Mouse (Mus musculus): ENCODE results near the gene Efcc1.
"Not testable (repeated sequence)": the region's sequence is repeated elsewhere in the genome, so short reads cannot be mapped to it uniquely, and the experiment has no call there.

Efcc1 gene

DNA sequence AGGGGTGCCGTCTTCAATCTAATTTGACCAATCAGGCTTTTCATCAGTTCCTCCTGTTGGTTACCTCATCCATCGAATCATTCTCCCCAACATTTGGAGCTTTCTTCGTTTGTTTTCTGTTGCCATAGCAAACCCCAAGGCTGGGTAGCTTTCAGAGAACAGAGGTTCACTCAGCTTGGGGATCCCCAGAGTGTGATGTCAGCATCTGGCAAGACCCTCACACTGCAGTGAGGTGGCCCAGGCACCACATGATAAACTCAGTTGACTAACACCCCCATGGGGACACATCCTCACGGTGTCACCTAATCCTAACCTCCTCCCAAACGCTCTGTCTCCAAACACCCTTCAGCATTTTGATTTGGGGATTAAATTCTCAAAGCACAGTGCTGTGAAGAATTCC lies 12.6 kb downstream of the Efcc1 start:
- DNase-seq (ENCODE audit: inconsistent age in 2 of 2, low spot score in 1 of 2): no peak

GRCm38 (mm10) chr6:87744632-87745031 lies 14.0 kb downstream of the Efcc1 start:
- DNase-seq (ENCODE audit: inconsistent age in 2 of 2, low spot score in 1 of 2): no peak

- DNase-seq (ENCODE audit: inconsistent age in 2 of 2, low spot score in 1 of 2): peak in 1 of 2 experiments; percentile 58
These were observed 14.6 kb downstream of the Efcc1 start for GRCm38 (mm10) chr6:87745301-87745700.

DNA sequence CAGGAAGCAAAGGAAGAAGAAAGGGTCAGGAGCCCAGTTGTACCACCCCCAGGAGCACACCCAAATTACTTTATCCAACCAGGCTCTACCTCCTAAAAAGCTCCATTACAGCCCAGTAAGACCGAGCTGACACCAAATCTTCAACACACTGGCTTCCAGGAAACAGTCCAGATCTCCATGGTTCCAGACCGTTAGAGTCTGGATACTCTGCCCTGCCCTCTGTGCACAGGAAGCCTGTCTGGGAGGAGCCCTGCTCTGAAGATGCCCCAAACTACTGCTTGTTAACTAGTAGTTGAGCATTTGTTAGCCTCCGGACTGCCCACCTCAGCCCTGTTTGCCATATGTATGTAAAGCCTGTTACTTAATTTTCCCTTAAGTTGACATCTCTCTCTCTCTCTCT lies 15.4 kb downstream of the Efcc1 start:
- DNase-seq (ENCODE audit: inconsistent age in 2 of 2, low spot score in 1 of 2): no peak

- peak in 1 of 2 experiments; percentile 27 for DNase-seq (ENCODE audit: inconsistent age in 2 of 2, low spot score in 1 of 2)
These were observed 16.2 kb downstream of the Efcc1 start for GRCm38 (mm10) chr6:87746849-87747248.

DNA sequence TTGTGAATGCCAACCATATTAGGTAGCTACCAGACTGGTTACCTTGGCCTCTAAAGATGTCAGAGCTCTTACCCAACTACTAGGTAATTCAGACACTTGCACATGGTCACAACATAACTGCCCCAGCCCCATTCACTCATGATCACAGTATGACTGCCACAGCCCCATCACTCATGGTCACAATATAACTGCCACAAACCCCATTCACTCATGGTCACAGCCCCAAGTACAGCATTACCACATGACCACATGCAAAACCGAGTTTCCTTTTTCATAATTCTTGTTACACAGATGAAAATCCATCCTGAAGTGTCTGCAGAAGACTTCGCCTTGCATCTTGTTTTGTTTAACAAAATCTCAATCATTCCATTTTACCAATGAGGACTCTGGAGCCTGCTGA lies 17.4 kb downstream of the Efcc1 start:
- DNase-seq (ENCODE audit: inconsistent age in 2 of 2, low spot score in 1 of 2): no peak

GRCm38 (mm10) chr6:87748531-87748930 lies 17.9 kb downstream of the Efcc1 start:
- DNase-seq (ENCODE audit: inconsistent age in 2 of 2, low spot score in 1 of 2): no peak

- DNase-seq (ENCODE audit: inconsistent age in 2 of 2, low spot score in 1 of 2): no peak
These were observed 19.7 kb downstream of the Efcc1 start for GRCm38 (mm10) chr6:87750184-87750910.

DNA sequence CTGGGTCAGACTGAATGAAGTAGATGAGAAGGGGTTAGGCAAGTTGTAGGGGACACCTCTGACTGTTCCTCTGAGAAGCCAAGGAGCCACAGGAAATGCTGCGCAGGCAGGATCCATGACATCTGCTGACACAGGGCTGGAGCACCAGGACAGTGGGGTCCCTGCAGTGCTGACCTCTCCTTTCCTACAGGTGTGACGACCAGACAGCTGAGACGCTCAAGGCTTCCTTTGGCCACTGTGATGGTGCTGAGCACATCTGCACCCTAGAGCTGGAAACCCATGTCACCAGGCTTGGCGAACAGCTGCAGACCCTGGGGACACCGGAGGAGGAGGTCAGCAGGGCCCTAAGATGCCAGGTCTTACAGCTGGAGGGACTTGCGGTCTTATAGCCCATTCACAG lies 20.9 kb downstream of the Efcc1 start:
- DNase-seq (ENCODE audit: inconsistent age in 2 of 2, low spot score in 1 of 2): no peak

GRCm38 (mm10) chr6:87755196-87755595 lies 24.5 kb downstream of the Efcc1 start:
- DNase-seq (ENCODE audit: inconsistent age in 2 of 2, low spot score in 1 of 2): no peak

- DNase-seq (ENCODE audit: inconsistent age in 2 of 2, low spot score in 1 of 2): no peak
These were observed 26.2 kb downstream of the Efcc1 start for GRCm38 (mm10) chr6:87756896-87757295.

DNA sequence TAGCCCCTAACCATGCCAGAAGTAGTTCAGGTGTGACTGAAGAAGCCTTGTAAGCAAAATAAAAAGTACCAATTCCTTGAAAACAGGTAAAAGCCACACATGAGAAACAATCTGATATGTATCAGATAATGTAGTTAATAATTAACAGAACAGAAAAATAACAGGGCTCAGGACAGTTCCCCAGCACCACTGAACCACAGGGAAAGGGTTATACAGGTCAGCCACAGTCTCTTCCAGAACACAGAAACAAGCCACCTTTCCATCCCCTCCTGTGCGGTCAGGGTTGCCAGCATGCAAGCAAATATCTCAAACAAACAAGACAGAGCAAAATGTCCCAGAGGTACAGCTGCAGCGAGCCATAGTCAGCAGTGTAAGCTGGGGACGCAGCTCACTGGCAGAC lies 28.7 kb downstream of the Efcc1 start:
- no peak for DNase-seq (ENCODE audit: inconsistent age in 2 of 2, low spot score in 1 of 2)

DNA sequence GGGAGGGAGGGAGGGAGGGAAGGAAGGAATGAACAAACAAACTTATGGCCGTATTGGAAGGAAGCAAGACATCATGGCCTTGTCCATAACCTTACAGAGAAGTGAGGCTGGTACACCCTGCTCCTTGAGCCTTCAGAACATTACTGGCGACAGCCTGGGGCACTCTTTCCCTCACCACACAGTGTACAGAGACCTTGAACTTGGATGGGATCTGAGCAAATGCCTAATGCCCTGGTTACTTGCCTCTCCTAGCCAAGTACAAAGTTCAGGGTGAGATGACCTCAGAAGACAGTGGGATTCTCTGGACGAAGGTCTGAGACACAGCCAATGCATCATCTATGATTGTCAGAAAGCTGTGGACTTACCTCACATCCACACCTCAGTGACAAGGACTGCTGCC lies 29.2 kb downstream of the Efcc1 start:
- DNase-seq (ENCODE audit: inconsistent age in 2 of 2, low spot score in 1 of 2): peak; percentile 34

DNA sequence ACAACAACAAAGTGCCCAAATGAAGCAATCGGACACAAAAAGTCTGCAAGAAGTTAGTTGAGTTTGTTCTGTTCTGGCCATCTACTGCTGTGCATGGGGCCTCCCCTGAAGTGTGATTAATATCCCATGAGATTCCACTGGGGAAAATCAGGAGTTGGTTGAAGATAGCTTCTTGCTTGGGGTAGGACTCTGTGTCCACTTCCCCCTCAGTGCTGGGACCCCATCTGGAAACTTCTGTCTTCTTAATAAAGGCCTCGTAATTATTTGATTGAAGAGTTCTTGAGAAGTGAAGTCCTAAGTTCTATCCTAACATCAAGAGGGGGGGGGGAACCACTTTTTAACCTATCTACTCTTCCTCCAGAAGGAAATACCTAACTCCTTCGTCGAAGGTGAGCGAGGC lies 31.5 kb downstream of the Efcc1 start:
- DNase-seq (ENCODE audit: inconsistent age in 2 of 2, low spot score in 1 of 2): no peak

DNA sequence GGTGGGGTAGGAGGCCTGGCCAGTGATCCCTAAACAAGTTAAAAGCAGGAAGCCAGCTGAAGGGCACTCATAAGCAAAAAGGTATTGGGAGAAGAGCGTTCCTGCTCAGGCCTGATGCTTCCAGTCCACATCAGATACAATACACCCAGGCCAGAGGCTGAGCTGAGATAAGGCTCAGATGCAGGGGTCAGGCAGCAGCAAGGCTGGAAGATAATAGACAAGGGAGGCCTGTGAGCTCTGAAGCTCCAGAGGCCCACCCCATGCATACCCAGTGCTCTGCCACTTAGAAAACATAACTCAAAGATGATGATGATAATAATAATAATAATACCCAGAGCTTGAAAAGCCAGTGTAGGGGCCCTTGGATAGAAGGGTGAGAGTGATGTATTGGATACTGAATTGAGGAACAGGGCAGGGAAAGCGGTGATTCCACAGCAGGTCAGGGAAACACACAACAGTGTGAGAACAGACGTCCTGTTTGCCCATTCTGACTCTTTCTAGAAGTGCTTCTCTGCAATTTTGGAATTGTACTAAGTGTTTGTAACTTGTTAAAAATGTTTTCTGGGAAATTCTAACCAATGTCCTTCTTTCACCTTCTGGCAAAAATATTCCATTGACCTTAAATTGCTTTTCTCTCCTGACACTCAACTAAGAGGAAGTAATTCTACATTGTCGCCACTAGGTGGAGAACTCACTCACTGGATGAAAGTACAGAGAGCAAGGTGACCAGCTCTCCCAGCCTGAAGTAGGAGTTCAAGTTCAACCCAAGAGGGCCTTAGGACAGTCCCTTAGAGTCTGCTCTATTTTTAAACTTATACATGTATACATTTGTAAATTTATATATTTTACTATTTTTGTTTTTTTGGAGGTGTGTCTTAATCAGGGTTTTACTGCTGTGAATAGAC lies 33.0 kb downstream of the Efcc1 start:
- DNase-seq (ENCODE audit: inconsistent age in 2 of 2, low spot score in 1 of 2): peak in 1 of 2 experiments; percentile 71

- DNase-seq (ENCODE audit: inconsistent age in 2 of 2, low spot score in 1 of 2): not testable (repeated sequence)
These were observed 33.6 kb downstream of the Efcc1 start for GRCm38 (mm10) chr6:87764296-87764695.

GRCm38 (mm10) chr6:87770626-87771025 lies 40.0 kb downstream of the Efcc1 start:
- peak in 1 of 2 experiments; percentile 18 for DNase-seq (ENCODE audit: inconsistent age in 2 of 2, low spot score in 1 of 2)

GRCm38 (mm10) chr6:87774466-87774865 lies 43.8 kb downstream of the Efcc1 start:
- DNase-seq (ENCODE audit: inconsistent age in 2 of 2, low spot score in 1 of 2): no peak

DNA sequence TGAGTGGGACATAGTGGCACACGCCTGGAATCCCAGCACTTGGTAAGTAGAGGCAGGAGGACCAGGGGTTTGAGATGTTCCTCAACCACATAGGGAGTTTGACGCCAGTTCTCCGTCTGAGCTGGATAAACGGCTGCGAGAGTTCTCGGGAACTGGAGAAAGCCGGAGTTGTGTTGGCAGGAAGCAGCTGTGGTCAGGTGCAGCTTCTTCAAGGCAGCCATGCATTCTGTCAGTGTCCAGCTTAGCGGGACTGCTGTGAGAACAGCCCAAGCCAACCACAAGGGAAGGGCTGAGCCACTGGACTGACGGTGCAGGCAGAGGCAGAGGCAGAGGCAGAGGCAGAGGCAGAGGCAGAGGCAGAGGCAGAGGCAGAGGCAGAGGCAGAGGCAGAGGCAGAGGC lies 44.2 kb downstream of the Efcc1 start:
- DNase-seq (ENCODE audit: inconsistent age in 2 of 2, low spot score in 1 of 2): no peak

- DNase-seq (ENCODE audit: inconsistent age in 2 of 2, low spot score in 1 of 2): no peak
These were observed 45.0 kb downstream of the Efcc1 start for GRCm38 (mm10) chr6:87775588-87776245.

DNA sequence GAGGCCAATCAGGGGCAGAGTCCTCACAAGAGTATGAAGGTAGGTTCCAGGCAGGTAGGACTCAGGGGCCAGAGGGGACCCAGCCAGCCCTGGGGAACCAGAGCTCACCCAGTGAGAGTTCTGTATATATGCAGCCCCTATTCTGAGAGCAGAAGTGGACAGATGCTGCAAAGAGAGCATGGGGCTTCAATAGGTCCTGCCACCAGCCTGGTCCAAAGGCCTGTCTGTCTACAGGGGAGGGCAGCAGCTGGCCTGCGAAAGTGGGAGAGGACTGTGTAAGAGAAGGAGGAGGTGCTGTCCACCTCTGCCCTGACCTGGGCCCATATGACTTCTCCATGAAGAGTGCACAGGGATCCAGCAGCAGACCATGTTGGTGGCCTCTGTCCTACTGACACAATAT lies 46.0 kb downstream of the Efcc1 start:
- DNase-seq (ENCODE audit: inconsistent age in 2 of 2, low spot score in 1 of 2): no peak

- no peak for DNase-seq (ENCODE audit: inconsistent age in 2 of 2, low spot score in 1 of 2)
These were observed 47.2 kb downstream of the Efcc1 start, which contains the start of gene Gp9 for GRCm38 (mm10) chr6:87777842-87778241. Gene Gp9 (plus strand): TSS chr6:87778072.
